Mouse (Mus musculus) cerebellum, adult 8-10 months (tissue): ENCODE data around the gene Kifc1.

ENCODE experiments used
- DNase-seq: peaks from one replicate; pipeline ENCODE4 v3.0.0; 2022

Kifc1 gene

GRCm38 (mm10) chr17:33842966-33843795, 47.3 kb downstream of the Kifc1 start, which contains the start of gene Cd320:
TSS of gene Cd320 (plus strand) at chr17:33843091.
- peak; percentile 93 for DNase-seq

GRCm38 (mm10) chr17:33829561-33829960, 60.9 kb downstream of the Kifc1 start:
- DNase-seq, result no peak

DNA sequence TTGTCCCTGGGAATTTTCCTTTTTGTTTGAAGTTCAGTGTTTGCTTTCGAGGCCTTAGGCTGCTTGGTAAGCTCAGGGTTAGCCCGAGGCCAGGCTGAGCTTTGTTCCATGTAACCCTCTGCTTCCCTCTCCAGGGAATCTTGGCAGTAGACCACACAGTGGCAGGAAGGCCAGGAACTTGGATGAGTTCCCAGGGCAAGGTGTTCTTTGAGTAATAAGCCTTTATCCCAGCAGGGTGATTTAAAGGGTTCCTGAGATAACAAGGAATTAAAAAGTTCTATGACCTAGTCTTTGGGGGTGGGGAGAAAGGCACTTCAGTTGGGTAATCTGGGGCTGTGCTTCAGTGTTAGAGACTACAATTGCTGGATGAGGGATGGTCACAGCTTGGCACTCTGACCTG, 61.6 kb downstream of the Kifc1 start:
- peak; percentile 53 for DNase-seq

- peak; percentile 73 for DNase-seq
Observed at GRCm38 (mm10) chr17:33826850-33827249, 63.6 kb downstream of the Kifc1 start.
